Mouse (Mus musculus) embryo, embryonic 11 days (tissue): ENCODE data around the gene Gpatch8.

Experiments
- DNase-seq: peaks from one replicate; pipeline ENCODE4 v3.0.0-alpha.2; 2015

Gpatch8 gene

DNA sequence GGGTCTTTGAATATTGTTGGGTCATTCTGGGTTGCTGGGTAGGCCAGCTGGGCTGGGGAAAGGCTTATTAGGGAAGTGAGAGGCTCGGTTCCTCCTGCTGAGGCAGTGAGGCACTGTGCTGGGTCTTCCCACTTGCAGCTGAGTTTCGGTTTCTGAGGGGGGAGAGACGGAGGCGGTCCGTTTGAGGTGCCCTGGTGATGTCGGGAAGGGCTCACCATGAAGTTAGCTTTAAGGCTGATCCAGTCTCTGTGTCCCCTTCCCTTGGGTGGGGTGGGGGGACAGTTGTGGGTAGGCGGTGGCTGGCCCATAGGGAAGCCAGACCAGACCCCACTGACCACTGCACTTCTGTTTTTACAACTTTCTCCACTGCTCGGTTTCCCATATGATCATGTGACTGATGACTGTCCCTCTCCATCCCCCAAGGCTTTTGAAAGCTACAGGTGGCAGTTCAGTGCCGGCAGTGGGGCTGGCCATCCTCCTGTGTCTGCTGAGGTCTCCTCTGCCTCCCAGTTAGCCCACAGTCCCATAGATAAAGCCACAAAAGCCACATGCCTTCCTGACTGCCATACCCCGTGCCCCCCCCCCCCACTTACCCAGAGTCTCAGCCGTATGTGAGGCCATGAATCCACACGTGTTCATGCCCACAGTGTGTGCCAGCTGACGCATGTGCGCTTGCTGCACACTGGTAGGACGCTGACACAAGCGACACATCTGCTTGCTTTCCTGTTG is 123.9 kb downstream of the Gpatch8 start:
- DNase-seq: no peak

DNA sequence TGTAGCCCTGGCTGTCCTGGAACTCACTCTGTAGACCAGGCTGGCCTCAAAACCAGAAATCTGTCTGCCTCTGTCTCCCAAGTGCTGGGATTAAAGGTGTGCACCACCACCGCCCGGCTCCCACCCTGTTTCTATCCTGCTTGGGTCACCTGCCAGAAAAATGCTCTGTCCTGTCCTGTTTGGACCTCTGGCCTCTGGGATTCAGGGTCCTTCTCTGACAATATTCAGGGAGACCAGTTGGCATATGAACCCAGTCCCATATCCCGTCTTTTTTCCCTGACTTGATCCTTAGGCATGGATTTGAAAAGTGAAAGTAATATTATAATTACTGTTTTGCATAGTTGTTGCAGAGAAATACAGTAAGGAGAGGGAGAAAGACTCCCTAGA is 124.5 kb downstream of the Gpatch8 start:
- no peak for DNase-seq

DNA sequence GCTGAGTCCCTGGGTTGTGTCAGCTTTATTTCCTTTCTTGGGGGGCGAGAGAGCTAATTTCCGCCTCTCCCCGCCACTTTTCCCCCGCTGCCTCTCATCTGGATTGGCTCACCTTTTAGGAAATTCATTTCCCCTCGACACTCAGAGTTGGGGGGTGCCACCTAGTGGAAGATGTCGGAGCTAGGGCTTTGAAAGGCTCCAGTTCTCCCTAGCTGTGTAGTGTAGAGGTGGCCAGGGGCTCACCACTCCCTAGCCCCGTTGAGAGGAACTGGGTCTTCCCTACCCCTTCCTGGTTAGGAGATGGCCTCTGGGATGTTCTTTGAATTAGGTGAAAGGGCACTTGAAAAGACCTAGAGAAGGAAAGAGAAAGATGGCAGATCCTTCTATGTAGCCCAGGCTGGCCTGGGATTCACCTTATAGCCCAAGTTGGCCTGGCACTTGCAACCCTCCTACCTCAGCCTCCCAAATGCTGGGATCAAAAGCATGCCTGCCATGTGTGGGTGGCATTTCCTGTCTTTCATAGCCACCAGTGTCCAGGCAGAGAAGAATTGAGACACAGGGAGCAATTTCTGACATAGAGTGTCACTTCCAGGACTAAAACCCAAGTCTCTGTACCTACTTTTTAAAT is 125.1 kb downstream of the Gpatch8 start:
- DNase-seq: peak; percentile 91

DNA sequence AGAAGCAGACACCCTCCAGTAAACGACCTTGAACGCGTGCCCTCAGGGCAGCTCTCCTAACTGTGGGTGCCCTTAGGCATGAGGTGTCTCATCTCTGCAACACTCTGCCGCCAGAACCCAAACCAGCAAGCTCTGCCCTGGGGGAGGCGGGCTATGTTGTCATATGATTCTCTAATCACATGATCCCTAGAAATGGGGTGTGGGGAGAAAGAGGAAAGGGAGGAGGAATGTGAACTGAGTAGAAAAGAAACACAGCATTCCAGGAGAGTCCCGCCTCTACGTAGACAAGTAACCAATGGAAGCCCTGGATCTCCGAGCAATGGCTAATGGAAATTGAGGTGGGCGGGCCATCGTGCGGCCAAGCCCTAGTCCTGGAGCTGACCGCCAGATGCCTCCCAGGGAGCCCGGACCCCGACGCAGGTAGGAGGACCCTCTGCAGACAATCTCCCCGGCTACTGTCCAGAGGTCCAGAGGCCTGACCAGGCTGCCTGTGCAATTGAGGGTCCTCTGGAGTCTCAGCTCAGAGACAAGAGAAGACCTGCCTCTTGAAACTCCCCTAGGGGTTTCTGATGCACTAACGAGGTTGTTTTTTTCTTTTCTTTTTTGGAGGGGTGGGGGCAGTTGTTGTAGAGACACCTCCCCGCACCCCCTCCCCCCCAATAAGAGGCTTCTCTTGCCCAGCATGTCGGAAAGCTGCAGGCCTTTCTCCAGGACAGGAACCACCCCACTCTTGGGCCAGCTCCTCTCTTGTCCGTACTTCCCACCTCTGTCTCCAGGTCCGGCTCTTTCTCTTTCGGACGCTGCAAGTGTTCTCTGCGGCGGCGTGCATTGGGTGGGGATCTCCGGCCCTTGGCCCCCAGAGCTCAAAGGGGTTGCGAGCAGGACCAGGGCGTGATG is 125.8 kb downstream of the Gpatch8 start, which contains the start of gene Grn:
Gene Grn (plus strand): TSS at position 195 of the 897 bp plus-strand sequence.
- peak; percentile 95 for DNase-seq

DNA sequence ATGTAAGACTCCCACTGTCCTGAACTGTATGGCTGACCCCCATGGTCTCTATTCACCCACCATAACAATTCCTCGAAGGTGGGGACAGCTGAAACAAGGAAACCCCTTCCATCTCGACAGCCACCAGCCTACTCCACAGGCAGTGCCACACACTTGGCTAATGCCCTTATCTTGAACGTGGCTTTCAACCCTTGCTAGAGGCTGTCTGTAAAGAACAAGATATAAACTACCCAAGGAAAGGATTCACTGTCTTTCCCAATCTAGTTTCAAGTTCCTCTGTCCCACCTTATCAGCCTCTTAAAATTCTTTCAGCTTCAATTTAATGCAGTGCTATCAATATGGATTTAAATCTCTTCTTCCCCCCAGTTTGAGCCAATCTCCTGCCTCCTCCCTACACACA is 126.6 kb downstream of the Gpatch8 start:
- no peak for DNase-seq

DNA sequence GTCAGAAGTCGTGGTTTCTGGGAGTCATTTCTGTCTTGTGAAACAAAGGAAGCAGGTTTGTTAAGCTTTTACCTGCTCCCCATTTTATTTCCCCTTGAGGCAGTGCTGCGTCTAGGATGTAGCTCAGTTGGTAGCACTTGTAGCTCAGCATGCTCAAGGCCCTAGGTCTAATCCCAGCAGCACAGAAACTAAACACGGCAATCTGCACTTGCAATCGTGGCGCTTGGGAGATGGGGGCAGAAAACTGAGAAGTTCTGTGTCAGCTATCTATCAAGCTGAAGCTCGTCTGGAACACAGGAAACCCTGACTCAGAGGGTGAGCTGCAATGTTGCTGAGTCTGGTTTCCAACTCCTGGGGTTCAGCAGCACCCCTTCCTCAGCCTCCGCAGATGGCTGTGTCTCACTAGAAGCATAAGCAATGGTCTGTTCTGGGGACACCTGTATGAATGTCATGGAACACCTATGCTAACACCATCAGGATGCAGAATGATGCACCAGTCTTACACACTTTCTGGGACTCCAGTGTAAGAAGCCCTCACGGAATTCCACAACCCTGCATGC is 127.1 kb downstream of the Gpatch8 start:
- no peak for DNase-seq
